Mouse (Mus musculus) CD4-positive helper T cell, adult 2 months (primary cell): ENCODE measurements around the gene Fbxo24.

Experiments used
- DNase-seq: peaks from one replicate; pipeline ENCODE4 v3.0.0-alpha.2; 2012; ENCODE audit warnings: low read depth, missing footprints, low spot score

Gene Fbxo24

DNA sequence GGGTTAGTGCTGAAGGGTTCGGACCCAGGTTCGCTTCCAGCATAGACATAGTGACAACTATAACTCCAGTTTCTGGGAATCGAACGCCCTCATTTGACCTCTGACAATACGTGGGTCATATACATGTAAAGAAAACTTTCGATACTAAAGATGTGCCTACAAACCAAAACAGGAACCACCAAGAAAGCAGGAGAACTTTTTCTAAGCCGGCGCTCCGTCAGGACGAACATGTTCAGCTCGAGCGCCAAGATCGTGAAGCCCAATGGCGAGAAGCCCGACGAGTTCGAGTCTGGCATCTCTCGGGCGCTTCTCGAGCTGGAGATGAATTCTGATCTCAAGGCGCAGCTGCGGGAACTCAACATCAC lies 27.5 kb downstream of the Fbxo24 start:
- DNase-seq, result no peak

DNA sequence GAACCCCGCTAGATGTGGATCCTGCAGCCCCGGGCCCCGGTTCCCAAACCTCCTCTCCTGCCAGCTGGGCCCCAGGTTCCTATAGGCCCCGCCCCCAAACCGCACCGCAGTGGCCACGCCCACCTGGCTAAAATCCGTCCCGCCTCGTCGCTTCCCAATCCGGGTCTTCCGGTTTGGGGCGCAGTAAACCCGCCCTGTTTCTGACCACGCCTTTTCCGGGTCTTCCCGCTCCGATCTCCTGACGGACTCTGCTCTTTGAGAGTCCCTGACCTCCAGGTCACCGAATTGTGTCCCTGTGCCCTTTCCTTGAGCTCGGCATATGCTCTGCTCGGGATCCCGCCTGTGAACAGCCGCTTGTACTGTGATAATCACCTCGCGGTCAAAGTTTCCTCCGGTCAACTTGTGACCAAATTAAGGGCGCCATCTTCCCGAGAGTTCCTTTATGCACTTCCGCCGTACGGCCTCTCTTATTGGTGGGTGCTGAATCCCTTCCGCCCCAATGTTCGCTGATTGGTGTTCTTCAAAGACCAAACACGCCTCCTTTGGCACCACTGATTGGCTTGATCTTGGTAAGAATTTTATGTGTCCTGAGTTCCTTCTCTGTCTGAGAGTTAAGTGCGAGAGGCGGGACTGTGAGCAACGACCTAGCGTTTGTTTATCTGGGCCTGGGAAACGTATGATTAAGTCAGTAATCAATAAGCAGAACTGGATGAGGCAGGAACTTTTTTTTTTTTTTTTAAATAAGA lies 28.0 kb downstream of the Fbxo24 start, which contains the start of gene Mospd3:
Gene Mospd3, minus strand, starts transcription at position 440 of the 746 bp plus-strand sequence.
- peak; percentile 98 for DNase-seq

DNA sequence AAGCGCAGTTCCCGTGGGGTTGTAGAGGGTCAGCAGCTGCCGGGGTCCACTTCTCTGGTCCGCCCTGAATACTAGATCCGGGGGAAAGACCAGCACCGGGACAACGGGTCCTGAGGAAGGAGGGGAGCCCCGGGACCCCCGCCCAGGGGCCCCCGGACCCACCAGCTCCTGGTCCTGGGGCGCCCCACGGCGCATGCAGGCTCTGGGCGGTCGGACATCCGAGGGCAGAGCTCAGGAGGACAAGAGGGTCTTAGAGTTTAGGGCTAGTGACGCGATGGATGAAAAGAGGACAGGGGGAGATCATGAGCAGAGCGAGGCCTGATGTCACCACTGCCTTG lies 28.6 kb downstream of the Fbxo24 start:
- DNase-seq, result no peak

DNA sequence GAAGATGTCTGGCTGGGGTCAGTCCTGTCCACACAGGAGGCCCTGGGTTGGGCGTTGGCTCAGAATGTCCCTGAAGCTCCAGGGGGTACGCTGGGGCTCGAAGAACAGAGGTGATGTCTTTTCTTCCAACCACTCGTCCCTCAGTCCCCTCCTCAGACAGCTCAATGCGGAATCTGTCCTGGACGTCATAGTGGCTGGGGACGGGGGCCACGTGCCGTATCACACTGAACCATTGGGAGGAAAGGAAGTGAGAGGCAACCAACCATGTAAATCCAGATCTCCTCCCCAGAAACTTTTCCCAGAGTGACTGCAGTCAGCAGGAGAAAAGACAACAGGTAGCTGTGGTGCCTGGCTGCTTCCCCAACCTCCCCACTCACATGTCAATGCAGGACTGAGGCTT lies 29.2 kb downstream of the Fbxo24 start:
- peak; percentile 15 for DNase-seq

DNA sequence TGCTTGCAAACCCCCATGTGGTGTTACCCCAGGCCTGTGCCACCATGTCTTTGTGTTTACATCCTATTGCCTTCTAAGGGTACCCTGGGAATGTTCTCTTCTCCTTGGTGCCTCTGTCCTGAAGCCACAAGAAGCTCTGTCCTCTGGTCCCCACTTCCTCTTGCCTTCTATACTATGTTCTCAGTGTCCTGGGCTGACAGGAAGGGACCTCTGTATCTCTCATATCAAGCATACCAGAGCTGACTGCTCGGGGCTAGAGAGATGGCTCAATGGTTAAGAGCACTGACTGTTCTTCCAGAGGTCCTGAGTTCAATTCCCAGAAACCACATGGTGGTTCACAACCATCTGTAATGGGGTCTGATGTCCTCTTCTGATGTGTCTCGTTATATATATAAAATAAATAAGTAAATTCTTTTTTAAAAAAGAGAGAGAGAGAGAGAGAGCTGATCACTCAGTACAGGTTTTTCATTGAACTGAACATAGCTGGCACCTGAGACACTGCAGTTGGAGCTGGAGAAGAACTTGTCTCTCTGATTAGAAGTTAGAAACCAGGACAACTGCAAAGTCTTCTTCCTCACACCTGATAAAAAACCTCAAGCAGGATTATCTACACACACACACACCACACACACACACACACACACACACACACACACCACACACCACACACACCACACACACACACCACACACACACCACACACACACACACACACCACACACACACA lies 30.5 kb downstream of the Fbxo24 start:
- DNase-seq, result no peak

DNA sequence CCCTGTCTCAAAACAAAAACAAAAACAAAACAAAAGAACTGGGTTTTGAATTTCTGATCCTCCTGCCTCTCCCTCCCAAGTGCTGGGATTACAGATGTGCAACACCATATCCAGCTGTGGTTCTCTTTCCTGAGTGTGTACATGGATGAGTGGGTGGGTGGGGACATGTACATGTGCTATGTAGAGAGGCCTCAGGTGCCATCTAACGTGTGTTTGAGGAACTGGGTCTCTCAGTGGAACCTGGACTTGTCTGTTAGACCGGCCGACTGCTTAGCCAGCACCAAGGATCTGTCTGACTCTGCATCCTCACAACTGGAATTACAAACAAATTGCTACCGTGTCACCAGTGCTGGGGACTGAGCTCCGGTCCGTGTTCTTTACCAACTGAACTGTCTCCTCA lies 31.2 kb downstream of the Fbxo24 start:
- peak; percentile 12 for DNase-seq

DNA sequence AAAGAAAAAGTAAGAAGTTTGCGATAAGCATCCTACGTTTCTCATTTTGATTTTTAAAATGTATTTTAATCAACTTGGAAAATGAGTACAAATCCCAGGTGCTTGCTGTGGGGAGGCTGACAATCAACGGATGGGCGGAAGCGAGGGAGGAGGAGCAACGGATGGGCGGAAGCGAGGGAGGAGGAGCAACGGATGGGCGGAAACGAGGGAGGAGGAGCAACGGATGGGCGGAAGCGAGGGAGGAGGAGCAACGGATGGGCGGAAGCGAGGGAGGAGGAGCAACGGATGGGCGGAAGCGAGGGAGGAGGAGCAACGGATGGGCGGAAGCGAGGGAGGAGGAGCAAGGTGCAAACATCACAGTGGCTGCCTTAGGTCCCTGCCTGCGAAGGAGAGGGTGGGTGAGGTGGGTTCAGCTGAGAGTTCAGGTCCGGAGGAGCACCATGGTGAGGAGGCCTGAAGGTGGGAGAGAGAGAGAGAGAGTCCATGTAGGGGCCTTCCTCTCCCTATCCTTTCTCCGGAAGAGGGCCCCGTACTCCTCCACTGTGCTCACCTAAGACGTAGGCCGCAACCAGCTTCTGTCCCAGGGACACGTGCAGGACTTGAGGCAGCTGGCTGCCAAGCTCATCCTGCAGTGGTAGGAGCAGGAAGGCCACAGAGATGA lies 32.1 kb downstream of the Fbxo24 start:
- peak; percentile 79 for DNase-seq

DNA sequence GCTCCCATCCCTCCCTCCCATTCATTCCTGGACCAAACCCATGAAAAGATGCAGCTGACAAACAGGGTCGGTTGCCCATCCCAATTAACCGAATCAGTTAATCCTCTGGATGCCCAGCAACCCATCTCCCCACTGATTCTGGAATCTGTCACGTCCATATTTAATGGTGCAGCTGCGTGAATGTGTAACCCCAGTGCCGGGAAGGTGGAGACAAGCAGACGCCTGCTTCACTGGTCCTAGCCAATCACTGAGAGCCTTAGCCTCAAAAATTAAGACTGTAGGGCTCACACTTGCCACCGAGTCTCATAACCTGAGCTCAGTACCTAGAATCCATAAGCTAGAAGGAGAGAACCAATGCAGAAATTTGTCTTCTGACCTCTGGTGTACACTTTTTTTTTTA lies 32.9 kb downstream of the Fbxo24 start:
- no peak for DNase-seq

DNA sequence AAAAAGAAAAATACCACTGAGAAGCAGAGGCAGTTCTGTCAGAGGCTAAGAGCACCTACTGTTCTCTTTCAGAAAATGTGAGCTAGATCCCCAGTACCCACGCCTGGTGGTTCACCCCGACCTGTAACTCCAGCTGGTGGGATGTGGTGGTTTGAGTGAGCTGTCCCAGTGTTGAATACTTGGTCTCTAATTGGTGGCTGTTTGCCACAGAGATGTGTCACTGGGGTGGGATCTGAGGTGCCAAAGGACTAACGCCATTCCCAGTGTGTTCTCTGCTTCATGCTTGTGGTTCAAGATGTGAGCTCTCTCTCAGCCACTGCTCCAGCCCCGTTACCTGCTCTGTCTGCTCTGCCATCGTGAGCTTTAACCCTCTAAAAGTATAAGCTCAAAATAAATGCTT lies 38.3 kb downstream of the Fbxo24 start:
- DNase-seq, result no peak

DNA sequence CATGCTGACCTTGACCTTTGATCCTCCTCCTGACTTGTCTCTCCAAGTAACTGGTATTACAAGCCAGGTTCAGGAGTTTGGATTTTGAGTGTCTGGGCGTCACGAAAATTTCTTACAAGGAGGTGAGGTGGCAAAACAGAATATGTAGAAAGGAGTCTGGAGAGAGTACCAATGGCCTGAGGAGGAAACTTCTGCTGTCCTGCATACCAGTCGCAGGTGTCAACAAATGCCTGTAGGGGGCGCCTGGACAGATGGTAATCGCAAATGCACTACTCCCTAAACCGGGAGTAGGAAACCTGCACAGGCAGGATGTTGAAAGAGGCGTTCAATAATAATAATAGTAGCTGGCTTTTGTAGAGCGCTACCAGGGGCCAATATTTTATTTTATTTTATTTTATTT lies 43.8 kb downstream of the Fbxo24 start:
- DNase-seq, result peak; percentile 65

DNA sequence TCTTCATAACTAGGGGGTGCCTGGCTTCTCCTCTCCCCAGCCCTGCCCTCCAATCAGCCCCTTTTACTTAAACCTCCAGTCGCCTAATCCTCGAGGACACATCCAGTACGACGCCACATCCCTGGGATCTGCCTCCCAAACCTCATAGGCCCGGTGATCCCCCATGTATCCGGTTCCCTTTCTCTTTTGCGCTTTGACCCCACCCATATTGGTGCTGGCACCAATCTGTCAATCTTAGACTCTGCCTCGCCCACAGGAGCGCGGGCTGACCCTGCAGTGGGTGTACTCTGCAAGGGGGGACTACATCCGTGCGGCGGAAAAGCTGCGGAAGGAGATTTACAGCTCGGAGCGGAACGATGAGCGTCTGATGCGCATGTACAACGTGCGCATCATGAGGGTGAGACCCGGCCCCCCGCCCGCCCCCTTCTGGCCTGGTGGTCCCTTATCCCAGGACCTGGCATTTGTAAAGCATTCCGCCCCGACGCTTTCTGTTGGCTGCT lies 45.1 kb downstream of the Fbxo24 start:
- no peak for DNase-seq

DNA sequence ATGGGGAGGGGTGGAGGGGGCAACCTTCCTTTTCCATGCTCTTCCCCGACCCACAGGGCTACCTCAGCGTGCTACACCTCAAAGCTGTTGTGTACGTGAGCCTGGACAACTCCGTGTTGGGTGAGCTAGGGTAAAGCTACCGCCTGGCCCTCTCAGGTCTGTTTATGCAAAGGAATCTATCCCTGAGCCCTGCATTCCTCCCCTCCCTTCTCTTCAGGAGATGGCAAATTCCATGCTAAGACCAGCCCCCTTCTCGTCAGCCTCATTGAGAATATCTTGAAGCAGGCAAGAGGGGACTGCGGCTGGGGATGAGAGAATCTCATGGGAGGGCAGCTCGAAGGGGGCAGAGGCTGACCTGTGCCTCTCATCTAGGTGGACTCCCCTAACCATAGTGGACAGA lies 46.1 kb downstream of the Fbxo24 start:
- no peak for DNase-seq

DNA sequence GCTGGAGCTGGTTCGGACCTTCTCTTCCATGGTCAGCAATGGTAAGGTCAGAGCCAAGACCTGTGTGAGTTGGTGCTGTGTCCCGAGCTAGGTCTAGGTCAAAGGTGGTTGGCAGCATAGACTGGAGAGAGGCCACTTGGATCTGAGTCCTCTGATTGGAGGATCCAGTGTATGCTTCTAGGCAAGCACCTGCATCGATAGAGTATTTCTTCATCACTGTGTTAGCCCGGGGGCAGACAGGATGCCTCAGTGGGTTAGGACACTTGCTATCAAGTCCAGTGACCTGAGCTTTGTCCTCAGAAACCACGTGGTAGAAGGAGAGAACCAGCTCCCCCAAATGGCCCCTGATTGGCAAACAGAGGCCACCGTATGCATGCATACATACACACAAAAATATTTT lies 48.6 kb downstream of the Fbxo24 start:
- no peak for DNase-seq

DNA sequence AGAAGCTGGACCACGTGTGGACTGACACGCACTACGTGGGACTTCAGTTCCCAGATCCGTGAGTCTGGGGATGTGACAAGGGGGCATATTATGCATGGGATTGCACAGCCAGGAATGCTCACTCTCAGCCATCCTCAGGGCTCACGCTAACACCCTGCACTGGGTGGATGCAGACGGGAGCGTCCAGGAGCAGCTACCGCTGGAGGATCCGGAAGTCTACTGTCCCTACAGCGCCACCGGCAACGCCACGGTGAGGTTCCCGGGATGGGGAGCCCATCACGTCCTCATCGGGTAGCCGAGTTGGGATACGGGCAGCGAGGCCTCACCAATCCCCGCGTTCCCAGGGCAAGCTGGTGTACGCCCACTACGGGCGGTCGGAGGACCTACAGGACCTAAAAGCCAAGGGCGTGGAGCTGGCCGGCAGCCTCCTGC lies 54.3 kb downstream of the Fbxo24 start:
- no peak for DNase-seq

DNA sequence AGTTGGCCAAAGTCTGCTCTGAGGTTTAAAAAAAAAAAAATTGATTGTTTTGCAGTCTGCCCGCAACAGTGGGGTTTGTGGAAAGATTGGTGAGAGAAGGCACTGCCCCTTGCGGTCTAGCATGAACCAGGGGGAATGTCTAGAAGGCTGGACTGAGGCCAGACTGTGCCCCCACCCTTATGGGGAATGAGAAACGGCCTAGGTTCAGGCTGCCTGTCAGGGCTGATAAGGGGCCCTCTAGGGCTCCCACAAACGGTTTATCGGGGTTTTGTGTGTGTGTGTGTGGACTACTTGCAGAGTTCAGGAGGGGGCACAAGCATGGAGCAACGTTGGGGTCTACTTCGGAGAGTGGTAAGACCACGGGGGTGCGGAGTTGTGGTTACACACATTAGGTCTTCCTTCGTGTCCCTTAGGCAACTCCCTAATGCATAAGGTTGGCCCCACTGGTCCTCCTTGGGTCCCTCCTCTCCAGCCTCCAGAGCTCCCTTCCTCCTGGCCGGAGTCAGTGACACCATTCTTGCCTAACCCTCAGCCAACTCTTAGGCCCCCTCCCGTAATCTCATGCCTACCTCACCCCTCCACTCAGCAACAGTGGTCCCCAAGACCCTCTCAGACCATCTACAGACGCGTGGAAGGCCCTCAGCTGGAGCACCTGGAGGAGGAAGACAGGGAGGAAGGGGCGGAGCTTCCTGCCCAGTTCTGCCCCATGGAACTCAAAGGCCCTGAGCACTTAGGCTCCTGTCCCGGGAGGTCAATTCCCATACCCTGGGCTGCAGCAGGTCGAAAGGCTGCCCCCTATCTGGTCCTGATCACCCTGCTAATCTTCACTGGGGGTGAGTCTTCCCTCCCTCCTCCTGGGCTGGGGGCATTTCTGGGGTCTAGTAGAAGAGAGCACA lies 57.9 kb downstream of the Fbxo24 start:
- DNase-seq, result no peak

DNA sequence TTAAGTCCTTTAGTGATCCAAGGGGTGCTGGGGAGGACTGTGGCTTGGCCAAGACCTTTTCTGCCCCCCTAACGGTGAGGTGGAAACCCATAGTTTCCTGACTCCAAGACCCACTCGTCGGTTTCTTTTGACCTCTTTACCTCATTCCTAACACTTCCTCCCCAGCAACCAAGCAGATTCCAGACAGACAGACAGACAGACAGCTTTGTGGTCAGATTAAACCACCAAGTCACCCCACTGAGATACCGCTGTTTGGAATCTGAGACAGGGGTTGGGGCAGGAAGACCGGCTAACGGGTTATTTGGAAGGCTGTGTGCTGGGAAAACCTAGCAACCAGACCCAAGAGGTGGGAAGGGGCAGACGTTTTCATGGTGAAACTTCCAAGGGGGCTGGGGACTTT lies 58.6 kb downstream of the Fbxo24 start:
- peak; percentile 23 for DNase-seq

DNA sequence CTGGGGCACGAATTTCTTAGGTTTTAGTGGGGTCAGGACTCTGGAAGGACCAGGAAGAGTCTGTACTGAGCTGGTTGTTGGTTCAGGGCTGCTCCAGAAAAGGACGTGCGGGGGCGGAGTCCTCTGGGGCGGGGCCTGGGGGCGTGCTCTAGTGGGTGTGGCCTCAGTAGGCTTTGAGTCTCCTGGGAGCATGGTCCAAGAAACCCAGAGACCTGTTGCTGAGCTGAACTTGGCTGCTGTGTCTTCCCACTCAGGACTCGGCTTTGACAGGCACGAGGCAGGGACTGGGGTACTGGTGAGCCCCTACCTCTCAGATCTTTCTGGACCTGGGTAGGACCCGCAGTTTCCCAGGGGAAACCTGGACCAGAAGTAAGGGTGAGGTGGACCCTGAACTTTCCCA lies 59.1 kb downstream of the Fbxo24 start, which contains the start of gene Tfr2:
Gene Tfr2, plus strand, starts transcription at position 176 of the 400 bp plus-strand sequence.
- DNase-seq, result peak; percentile 65

DNA sequence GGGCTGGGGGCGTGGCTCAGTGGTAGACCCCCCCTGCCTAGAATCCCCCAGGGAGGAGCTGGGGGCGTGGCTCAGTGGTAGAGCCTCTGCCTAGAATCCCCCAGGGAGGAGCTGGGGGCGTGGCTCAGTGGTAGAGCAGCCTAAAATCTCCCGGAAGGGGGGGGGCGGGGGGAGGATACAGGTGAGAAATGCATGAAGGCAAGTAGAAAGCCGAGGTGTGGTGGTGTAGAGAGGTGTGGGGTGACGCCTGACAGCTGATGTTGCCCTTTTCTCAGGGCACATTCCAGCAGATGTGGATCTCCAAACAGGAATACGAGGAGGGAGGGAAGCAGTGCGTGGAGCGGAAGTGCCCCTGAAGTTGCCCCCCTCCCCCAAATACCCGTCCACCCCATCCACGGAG lies 59.8 kb downstream of the Fbxo24 start:
- no peak for DNase-seq

DNA sequence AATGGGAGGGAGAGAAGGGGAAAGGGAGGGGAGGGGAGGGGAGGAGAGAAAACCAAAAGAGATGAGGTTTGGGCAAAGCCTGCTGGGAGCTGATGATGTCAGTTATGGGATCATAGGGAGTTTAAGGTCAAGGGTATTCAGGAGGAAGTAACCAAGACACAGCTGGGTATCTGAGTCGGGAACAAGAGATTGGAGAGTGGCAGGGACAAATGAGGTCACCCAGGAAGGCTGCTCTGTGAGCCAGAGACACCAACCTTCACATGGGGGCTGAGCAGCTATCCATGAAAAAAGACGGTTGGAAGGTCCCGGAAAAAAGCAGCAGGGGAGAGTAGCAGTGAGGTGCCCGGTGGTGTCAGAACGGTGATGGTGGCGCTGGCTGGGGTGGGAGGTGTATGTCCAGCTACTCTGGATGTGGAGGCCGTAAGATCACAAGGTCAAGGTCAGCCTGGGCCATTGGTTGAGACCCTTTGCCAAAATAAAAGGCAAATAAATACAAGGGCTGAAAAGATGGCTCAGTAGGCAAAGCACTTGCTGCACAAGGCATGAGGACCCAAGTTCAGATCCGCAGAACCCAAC lies 60.5 kb downstream of the Fbxo24 start:
- DNase-seq, result no peak

DNA sequence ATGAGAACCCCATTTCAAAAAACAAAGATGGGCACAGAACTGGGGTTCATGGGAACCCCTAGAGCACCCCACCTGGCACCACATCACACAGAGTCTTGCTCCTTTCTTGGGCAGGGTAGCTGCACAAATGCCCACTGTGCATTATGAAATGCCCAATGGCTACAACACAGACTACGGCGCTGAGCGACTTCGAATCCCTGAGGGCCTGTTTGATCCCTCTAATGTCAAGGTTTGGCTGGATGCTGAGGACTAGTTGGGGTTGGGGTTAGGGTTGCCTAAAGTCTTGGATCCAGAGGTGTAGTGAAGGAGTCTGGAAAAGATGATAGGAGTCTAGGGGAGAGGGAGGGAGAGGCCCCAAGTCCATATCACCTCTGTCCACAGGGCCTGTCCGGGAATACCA lies 62.4 kb downstream of the Fbxo24 start:
- DNase-seq, result no peak

DNA sequence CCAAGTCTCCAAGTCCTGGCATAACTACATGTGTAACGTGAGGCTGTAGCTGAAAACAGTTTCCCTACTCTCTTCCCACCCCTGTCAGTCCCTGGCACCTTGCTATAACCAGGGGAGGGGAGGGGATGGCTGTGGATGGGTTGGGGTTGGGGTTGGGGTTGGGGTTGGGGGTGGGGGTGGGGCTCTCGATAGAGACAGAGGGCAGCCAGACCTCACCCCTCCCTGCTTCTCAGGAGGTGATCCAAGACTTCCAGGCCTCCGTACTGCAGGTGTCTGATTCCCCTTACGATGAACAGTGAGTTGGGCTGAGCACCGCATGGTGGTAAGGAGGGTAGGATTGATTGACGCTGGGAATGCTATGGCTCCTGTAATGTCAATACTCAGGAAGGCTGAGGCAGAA lies 63.1 kb downstream of the Fbxo24 start:
- DNase-seq, result no peak
